Mouse (Mus musculus) gastrocnemius, postnatal 25 days (tissue): ENCODE results near the gene Itpr2. TPM values are rescaled to one million over a fixed set of nuclear protein-coding genes. Genes with fewer than 3 reads are reported as not detected.
A peak's percentile ranks its signal among the peaks of the same experiment; 100 is the strongest.

ENCODE experiments used
- DNase-seq: peaks from one replicate; pipeline ENCODE4 v3.0.0; 2022
- total RNA-seq, 2 experiments: library from RNA; stranded (reverse); gene quantifications; 1 replicate in 1 of 2; 2 replicates in 1 of 2; pipeline ENCODE4 v1.2.3; 2021

The Itpr2 gene
- total RNA-seq, 2 experiments from 2014 or later, result 8.5 to 9.4 TPM

GRCm38 (mm10) chr6:146305995-146306394, 196.0 kb downstream of the Itpr2 start:
- no peak for DNase-seq

- no peak for DNase-seq
Observed at GRCm38 (mm10) chr6:146304088-146304487, 197.9 kb downstream of the Itpr2 start.

- no peak for DNase-seq
Observed at GRCm38 (mm10) chr6:146303336-146303735, 198.7 kb downstream of the Itpr2 start.

GRCm38 (mm10) chr6:146302574-146303130, 199.4 kb downstream of the Itpr2 start:
- DNase-seq, result no peak

- no peak for DNase-seq
Observed at GRCm38 (mm10) chr6:146302101-146302500, 199.9 kb downstream of the Itpr2 start.

- DNase-seq, result no peak
Observed at GRCm38 (mm10) chr6:146300961-146301360, 201.1 kb downstream of the Itpr2 start.

- no peak for DNase-seq
Observed at GRCm38 (mm10) chr6:146298712-146299111, 203.3 kb downstream of the Itpr2 start.

GRCm38 (mm10) chr6:146291036-146291435, 211.0 kb downstream of the Itpr2 start:
- no peak for DNase-seq

- DNase-seq, result no peak
Observed at GRCm38 (mm10) chr6:146289801-146290200, 212.2 kb downstream of the Itpr2 start.

GRCm38 (mm10) chr6:146288266-146288665, 213.8 kb downstream of the Itpr2 start:
- no peak for DNase-seq

GRCm38 (mm10) chr6:146284921-146285565, 217.0 kb downstream of the Itpr2 start:
- no peak for DNase-seq

- DNase-seq, result no peak
Observed at GRCm38 (mm10) chr6:146283981-146284380, 218.0 kb downstream of the Itpr2 start.

- no peak for DNase-seq
Observed at GRCm38 (mm10) chr6:146282061-146282659, 219.9 kb downstream of the Itpr2 start.

- DNase-seq, result no peak
Observed at GRCm38 (mm10) chr6:146281176-146281899, 220.7 kb downstream of the Itpr2 start.

- no peak for DNase-seq
Observed at GRCm38 (mm10) chr6:146273256-146273655, 228.8 kb downstream of the Itpr2 start.

GRCm38 (mm10) chr6:146272253-146273036, 229.6 kb downstream of the Itpr2 start:
- DNase-seq, result no peak

GRCm38 (mm10) chr6:146270776-146271533, 231.1 kb downstream of the Itpr2 start:
- peak; percentile 91 for DNase-seq

GRCm38 (mm10) chr6:146270162-146270561, 231.9 kb downstream of the Itpr2 start:
- DNase-seq, result peak; percentile 75

GRCm38 (mm10) chr6:146269291-146269690, 232.7 kb downstream of the Itpr2 start:
- no peak for DNase-seq

GRCm38 (mm10) chr6:146260674-146261376, 241.2 kb downstream of the Itpr2 start:
- no peak for DNase-seq

- DNase-seq, result no peak
Observed at GRCm38 (mm10) chr6:146258751-146259150, 243.3 kb downstream of the Itpr2 start.
